Mouse (Mus musculus): Measurements from ENCODE around the gene Hnrnpa1.
A peak's percentile ranks its signal among the peaks of the same experiment; 100 is the strongest.

DNA sequence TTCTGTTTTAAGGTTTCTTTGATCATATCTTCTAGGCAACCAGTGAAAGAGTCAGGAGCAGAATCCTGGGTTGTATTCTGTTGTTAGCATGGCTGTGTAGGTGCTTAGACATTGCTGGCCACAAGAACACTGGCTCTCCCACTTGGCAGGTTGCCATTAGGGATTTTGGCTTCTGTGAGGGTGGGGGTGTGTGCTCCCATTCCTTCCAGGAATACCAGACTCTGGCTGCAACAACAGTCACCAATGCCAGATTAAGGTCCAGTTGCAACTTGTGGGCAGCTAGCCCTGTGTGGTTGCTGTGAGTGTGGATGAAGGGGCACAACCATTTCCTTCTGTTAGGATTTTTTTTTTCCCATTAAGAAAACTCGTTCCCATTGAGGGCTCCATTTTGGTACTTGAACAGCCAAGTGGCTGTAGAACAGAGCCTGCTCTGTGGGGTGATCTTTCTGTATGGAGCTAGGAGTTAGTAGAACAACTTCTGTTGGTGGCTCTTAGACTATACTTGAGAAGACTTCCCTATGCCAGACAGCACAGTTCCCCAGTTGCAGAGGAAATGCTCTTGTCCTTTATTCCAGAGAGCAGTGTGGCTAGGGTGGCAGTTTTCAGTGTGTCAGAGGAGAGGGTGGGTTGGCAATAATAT is 45.7 kb downstream of the Hnrnpa1 start:
- TF ChIP-seq CTCF (conservative IDR thresholded peaks at IDR 0.05; ENCODE audit: insufficient read depth, insufficient read length, low read depth, low read length): 0 out of 2 replicates have a peak, but pooled peaks have one; percentile 10
- no peak for TF ChIP-seq POLR2A (IDR thresholded peaks at IDR 0.05; ENCODE audit: low read depth, low read length)
